ENCODE assay signal across 25 mouse cellular contexts in genomic region chr17:83457271-83457670, GRCm38 (mm10). TPM values are rescaled to one million over a fixed set of nuclear protein-coding genes. Genes with fewer than 3 reads are reported as not detected.
DNase-seq lines count a peak whose midpoint lies in the region; ATAC-seq lines count a peak whose summit lies in the region.
"Had no signal": no experiment of that assay in that cellular context is flagged by ENCODE, and none has a peak within 500 bp of the region (broad histone marks: within the 10 kb centered on the region; RNA-seq: fewer than 3 reads in every experiment).

No protein-coding gene starts in this region.

- intact Hi-C loops in gastrocnemius, postnatal 14 days (cut with DNase I; ENCODE audit: low total_unique reads): loop anchor here (10.0 kb wide), 1 partner anchor 182 kb away; no protein-coding TSS in a partner anchor

- peak; percentile 11 for DNase-seq in 416B (ENCODE audit: low read depth)
- DNase-seq in CD4-positive helper T cell, adult 2 months (ENCODE audit: low read depth, low spot score): peak; percentile 56
- no peak for DNase-seq in adrenal gland, postnatal 14 days
- DNase-seq in gastrocnemius, postnatal 14 days: no peak
- no peak for DNase-seq in layer of hippocampus, adult 9-10 months (ENCODE audit: low spot score)
- DNase-seq: adrenal gland, adult 8-10 months; cerebellum, adult 8-10 months; cerebellum, postnatal 25 days; embryo, embryonic 11 days; gastrocnemius, postnatal 10 days; heart, adult 18-20 months; heart, postnatal 4 days; kidney, adult 9 months; kidney, postnatal 10 days; layer of hippocampus, adult 9-11 months; liver; lung, adult 2 months; lung, postnatal 10 days; right cerebral cortex, postnatal 4 days; thymus, postnatal 25 days had no signal

- ATAC-seq in activated CD4-positive, CD25-positive, alpha-beta regulatory T cell, adult 4 months: peak; percentile 91
- ATAC-seq in inflammation-experienced regulatory T-cells, adult 6 months: peak; percentile 85
- ATAC-seq: forebrain, embryonic 16.5 days; intestine, embryonic 15.5 days; midbrain, embryonic 16.5 days had no signal

RNA-seq across cellular contexts. Expression of gene Cox7a2l, which starts 59.9 kb away (rescaled TPM):
- 100 to 1,000 TPM; 513 to 559 TPM for polyA plus RNA-seq in activated CD4-positive, CD25-positive, alpha-beta regulatory T cell, adult 4 months (2017; shearing (Covaris generic))
- polyA plus RNA-seq in inflammation-experienced regulatory T-cells, adult 6 months (2017; shearing (Covaris generic)): 100 to 1,000 TPM; 353 to 565 (median 539) TPM
- total RNA-seq in adrenal gland, postnatal 14 days (2021): 220 and 252 TPM in 2 replicates
- 100 to 1,000 TPM; 129 to 148 TPM for total RNA-seq in gastrocnemius, postnatal 14 days (2021)

Comparison
In these comparisons a context has a peak if more than half of its experiments do, and no peak if none do; other contexts are left out.
1. DNase-seq: peak in 416B (single experiment) and CD4-positive helper T cell, adult 2 months (single experiment); none in adrenal gland, postnatal 14 days (single experiment), gastrocnemius, postnatal 14 days (single experiment) and layer of hippocampus, adult 9-10 months (single experiment).